Mouse (Mus musculus) kidney, postnatal 10 days (tissue): ENCODE results near the gene Vsig8.
A peak's percentile ranks its signal among the peaks of the same experiment; 100 is the strongest.

ENCODE experiments used
- DNase-seq: peaks from one replicate; pipeline ENCODE4 v3.0.0; 2021; ENCODE audit warnings: mixed read lengths

The Vsig8 gene

GRCm38 (mm10) chr1:172530544-172531220, 25.1 kb upstream of the Vsig8 start:
- peak; percentile 48 for DNase-seq

- DNase-seq, result peak; percentile 68
These were observed 23.2 kb upstream of the Vsig8 start for GRCm38 (mm10) chr1:172532551-172532950.

DNA sequence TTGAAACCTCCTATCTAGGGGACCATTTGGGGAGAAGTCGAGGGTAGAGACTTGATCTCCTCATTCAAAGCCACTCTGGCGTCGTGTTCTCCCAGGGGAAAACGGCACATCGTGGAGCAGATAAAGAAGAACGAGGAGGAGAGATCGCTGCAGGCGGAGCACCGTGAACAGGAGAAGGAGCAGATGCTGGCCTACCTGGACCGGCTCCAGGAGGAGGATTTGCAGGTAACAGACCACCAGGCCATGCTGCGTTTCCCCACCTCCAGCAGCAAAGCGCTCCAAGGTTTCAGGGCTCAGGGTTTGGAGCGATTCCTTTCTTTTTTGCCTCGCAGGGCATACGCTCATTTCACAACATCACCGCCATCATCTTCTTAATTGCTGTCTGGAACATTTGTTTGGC, 20.6 kb upstream of the Vsig8 start:
- no peak for DNase-seq

GRCm38 (mm10) chr1:172539827-172540226, 15.9 kb upstream of the Vsig8 start:
- no peak for DNase-seq

- no peak for DNase-seq
These were observed 15.4 kb upstream of the Vsig8 start for GRCm38 (mm10) chr1:172540283-172540820.

GRCm38 (mm10) chr1:172546062-172546461, 9.7 kb upstream of the Vsig8 start:
- DNase-seq, result no peak

DNA sequence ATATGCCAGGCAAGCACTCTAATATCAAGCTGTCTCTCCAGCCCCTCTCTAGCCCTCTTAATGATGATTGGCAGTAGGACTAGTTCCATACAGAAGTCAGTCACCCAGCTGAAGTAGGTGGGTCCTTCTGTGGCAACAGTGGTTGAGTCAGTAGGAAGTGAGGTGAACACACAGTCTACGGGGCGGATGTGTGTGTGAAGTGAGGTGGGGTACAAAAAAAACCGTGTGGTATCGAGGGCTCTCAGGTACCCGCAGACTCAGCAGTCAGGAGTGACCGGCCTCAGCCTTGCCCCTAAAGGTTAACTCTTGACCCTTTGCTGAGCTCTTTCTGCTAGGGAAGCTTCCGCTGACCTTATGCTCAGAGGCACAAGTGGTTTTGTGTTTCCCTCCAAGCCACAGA, 7.2 kb upstream of the Vsig8 start:
- DNase-seq, result no peak

DNA sequence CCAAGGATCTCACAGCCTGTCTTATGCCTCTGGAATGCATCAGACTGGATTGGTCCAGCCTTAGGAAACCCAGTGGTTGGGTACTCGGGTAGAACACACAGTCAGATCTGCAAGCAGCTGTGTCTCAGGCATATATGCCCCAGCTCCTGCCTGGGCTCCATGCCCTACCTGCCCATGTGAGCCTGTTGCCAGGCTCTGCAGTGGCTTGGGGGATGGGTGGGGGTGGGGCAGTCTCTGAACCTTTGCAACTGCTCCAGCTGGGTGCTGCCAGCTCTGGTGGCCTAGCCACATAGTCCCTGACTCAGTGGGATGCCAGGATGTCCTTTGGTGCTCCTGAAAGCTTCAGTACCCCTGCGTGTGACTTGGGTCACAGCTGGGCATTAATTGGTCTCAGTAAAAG, 6.4 kb upstream of the Vsig8 start:
- no peak for DNase-seq

- no peak for DNase-seq
These were observed 6.0 kb upstream of the Vsig8 start for GRCm38 (mm10) chr1:172549717-172550116.

GRCm38 (mm10) chr1:172550551-172550951, 5.2 kb upstream of the Vsig8 start:
- DNase-seq, result peak; percentile 70

DNA sequence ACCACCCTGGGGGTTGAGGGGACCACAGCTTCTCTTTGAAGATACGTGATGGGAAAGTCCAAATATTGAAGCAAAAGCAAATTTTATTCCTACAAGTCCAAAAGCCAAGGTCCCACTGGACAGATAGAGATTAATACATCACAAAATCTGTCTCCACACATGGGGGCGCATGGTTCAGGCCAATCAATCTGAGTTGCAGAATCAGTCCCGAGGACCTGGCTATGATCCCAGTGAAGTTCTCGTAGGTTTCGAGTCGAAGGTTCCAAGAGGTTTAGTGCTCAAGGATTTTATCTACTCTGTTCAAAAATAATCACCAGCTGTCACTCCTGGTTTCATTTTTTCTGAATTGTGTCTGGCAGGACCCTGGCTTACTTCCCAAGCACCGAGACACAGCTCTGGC, 4.7 kb upstream of the Vsig8 start:
- DNase-seq, result no peak

DNA sequence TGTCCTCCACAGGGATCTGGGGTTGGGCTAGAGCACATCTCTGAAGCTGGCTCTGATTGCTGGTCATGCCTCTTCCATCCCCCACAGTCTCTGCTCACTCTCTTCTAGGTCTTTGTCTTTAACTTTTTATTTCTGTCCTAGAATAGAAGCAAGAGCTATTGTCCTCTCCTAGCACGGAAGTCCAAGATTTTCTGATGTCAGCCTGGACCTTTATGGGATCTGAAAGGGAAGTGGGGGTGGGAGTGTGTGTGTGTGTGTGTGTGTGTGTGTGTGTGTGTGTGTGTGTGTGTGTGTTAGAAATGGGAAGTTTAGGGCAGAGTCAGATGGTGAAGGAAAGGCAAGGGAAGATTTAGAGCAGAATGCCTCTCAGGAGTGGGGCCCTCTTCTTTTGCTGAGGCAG, 3.1 kb upstream of the Vsig8 start:
- DNase-seq, result peak; percentile 53

GRCm38 (mm10) chr1:172562641-172563464, 7.1 kb downstream of the Vsig8 start:
- DNase-seq, result peak; percentile 85

DNA sequence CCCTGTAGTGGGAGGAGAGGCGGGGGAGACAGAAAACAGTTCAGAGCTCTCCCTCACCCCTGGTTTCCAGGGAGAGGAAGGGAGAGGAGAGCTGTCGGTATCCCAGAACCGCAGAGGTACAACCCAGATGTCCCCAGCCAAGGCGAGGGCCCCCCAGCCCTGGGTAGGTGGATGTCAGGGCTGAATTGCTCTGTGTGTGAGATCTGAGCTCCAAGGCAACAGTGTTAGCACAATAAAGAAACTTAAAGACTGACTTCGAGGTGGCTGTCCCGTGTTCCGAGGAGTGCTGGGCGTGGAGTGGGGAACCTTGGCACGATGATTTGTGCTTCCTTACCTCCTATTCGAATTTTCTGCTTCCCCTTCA, 7.7 kb downstream of the Vsig8 start:
- DNase-seq, result no peak

GRCm38 (mm10) chr1:172566131-172566530, 10.4 kb downstream of the Vsig8 start:
- DNase-seq, result no peak

DNA sequence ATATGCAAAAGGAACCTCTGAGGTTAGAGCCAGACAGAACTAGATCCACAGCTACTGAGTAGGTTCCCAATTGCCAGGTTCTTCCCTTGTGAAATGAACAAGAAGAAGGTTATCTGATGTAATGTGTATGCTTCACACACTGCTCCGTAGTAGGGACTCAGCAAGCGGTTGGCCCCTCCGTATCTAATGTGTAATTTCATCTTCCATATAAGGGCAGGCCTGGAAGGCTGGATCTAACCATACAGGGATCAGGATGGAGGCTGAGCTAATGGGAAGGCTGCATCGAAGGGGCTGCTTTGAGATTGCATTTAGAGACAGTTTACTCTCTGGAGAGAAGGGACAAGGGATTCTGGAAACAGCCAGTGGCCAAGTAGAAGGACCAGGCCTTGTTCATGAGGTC, 12.0 kb downstream of the Vsig8 start:
- no peak for DNase-seq

DNA sequence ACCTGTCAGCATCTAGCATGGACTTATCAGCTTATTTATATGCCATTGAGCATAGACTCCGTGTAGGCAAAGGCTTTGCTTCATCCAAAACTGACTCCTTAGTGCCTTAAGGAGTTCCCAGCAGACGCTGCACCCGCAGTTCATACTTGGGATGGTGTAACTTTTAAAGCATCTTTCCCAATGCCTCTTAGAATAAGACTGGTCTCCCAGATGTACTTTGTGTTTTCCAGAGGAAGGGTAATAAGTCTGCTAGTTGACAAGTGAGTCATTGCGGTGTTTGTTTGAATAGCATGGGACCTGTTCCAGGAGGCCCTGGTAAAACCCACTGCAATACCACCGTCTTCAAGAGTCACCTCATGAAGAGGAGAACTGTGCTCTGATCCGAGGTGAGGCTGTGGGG, 24.4 kb downstream of the Vsig8 start:
- DNase-seq, result no peak

- DNase-seq, result no peak
These were observed 26.7 kb downstream of the Vsig8 start for GRCm38 (mm10) chr1:172582436-172582835.

- no peak for DNase-seq
These were observed 28.5 kb downstream of the Vsig8 start for GRCm38 (mm10) chr1:172584271-172584670.

DNA sequence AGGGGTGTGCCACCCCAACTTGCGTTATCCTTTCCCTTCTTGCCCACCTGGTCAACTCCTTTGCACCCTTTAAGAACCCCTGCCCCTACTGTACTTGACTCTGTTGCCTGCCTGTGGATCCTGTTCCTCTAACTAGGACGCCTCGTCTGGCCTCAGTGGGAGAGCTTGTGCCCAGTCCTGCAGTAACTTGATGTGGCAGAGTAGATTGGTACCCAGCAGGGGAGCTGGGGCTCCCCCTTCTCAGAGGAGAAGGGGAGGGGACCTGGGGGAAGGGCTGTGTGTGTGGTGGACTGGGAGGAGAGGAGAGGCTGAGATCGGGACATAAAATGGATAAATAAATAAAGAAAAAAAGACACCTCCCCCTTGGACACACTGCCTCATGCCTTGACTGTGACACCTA, 29.3 kb downstream of the Vsig8 start:
- DNase-seq, result no peak

DNA sequence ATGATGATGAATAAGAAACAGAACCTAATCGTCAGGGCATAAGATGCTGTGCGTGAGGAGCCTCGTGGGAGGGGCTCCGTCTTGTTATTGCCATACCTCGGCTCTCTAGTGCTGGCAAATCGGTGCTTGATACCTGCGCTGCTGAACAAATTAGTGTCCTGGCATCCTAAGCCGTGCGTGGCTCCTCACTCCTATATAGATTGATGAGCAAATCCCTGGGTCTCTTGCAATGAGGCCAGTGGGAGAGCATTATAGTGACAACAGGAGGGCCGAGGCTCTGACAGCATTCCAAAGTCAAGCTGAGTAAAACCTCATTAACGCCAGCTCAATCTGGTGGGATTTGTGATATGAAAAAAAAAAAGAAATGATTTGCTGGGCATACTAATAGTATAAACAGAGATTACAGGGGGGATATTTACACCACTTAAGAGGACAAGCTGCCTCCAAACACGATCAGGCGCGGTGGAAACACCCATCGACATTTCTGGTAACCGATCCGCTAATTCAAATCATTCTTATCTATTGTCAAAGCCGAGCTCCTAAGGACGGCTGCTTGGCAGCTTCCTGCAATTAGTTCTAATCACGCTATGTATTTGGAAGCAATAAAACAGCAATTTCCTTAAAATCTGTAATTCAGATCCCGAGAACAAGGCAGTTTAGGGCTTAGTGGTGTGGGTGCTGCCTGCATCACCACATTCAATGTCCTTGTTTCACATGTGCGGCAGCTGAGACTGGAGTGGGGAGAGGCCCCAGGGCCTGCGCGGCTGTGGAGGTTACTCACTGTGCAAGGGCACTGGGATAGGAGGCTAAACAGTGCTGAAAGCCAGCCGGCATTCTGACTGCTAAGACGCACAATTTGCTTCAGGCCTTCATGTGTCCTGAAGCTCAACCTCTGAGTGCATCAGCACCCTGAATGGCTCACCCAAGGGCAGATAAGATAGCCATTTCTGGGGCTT, 30.2 kb downstream of the Vsig8 start:
- no peak for DNase-seq

DNA sequence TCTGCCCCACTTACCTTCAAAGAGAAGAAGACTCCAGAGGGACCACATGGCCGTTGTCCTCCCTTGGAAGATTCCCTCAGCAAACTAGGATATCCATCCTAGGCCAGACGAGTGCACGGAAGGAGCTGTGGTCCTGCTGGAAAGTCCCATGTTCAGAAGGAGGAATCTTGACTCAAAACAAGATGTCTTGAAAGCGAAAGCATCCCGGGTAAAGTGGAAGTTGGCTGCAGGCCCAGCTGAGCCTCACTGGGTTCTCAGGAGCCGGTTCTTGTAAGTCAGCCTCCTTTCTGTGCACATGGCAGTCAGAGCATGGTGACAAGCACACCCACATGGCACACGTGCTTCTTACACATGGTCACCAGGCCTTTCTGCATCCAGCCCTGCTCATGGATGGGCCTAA, 34.6 kb downstream of the Vsig8 start, which contains the start of gene Slamf8:
Gene Slamf8, minus strand, starts transcription at position 184 of the 400 bp plus-strand sequence.
- DNase-seq, result peak; percentile 44

GRCm38 (mm10) chr1:172593321-172593720, 37.6 kb downstream of the Vsig8 start:
- no peak for DNase-seq
